Mouse (Mus musculus) kidney, adult 2 months (tissue): ENCODE results near the gene Hmgb3.

Experiments used
- CTCF ChIP-seq: fragments of 200-500 bp; conservative IDR thresholded peaks from 2 replicates; pipeline ENCODE4 v1.5.1; 2011; ENCODE audit warnings: low read depth, mild to moderate bottlenecking, control low read depth, low read length, moderate library complexity, mixed read lengths; ENCODE audit not compliant: insufficient read depth, insufficient read length
- POLR2A ChIP-seq: fragments of 200-500 bp; IDR thresholded peaks from one replicate; pipeline ENCODE4 v1.6.1; 2011; ENCODE audit warnings: low read depth, low read length, control low read depth

GRCm38 (mm10) chrX:71534102-71534501 is 21.6 kb upstream of the Hmgb3 start:
- TF ChIP-seq POLR2A: no peak
- no peak for TF ChIP-seq CTCF
